Mouse (Mus musculus) limb, embryonic 10.5 days (tissue): ENCODE measurements around the gene Gm11127. TPM values are rescaled to one million over a fixed set of nuclear protein-coding genes. Genes with fewer than 3 reads are reported as not detected.
A peak's percentile ranks its signal among the peaks of the same experiment; 100 is the strongest.

ENCODE experiments used
- DNase-seq: peaks from one replicate; pipeline ENCODE4 v3.0.0-alpha.2; 2017; ENCODE audit warnings: low spot score
- H3K27ac ChIP-seq: fragments of 300-500 bp; sonication (generic); 2 replicates; pipeline ENCODE4 v1.5.1; 2016; ENCODE audit warnings: mild to moderate bottlenecking
- H3K27me3 ChIP-seq: fragments of 300-500 bp; sonication (generic); 2 replicates; pipeline ENCODE4 v1.6.1; 2016; ENCODE audit warnings: low read depth, mild to moderate bottlenecking; ENCODE audit not compliant: poor library complexity, severe bottlenecking
- H3K36me3 ChIP-seq: fragments of 300-500 bp; sonication (generic); 2 replicates; pipeline ENCODE4 v1.6.1; 2016; ENCODE audit warnings: mild to moderate bottlenecking, moderate library complexity
- H3K4me1 ChIP-seq: fragments of 300-500 bp; sonication (generic); 2 replicates; pipeline ENCODE4 v1.6.1; 2016
- H3K4me3 ChIP-seq: fragments of 300-500 bp; sonication (generic); 2 replicates; pipeline ENCODE4 v1.5.1; 2016; ENCODE audit warnings: mild to moderate bottlenecking, moderate library complexity
- H3K9me3 ChIP-seq: fragments of 300-500 bp; sonication (generic); replicated peaks from 2 replicates; pipeline ENCODE4 v1.6.1; 2016; ENCODE audit warnings: mild to moderate bottlenecking
- WGBS: fragments of 180-500 bp; shearing (Covaris S2); methylation state at CpG from one replicate; pipeline ENCODE4 v1.1.7; 2016; 5-methylcytosine and 5-hydroxymethylcytosine counted together
- polyA plus RNA-seq: library from polyadenylated mRNA; unstranded; fragments of >200 nt; fragmentation: Nextera tagmentation; extraction: Ambion mirVana; gene quantifications from 2 replicates; pipeline ENCODE4 v1.2.1, GENCODE M21; 2016

Gene Gm11127
- polyA plus RNA-seq, 1 experiment from 2014 or later: not detected

- Histone ChIP-seq H3K36me3 (no peaks in the 10 kb centered on the region), H3K4me1 (peaks cover 9% of the 10 kb centered on the region), H3K4me3 (no peak overlapping the region), H3K27ac (no peak overlapping the region), H3K9me3 (no peaks in the 10 kb centered on the region), H3K27me3 (peaks cover 28% of the 10 kb centered on the region)
- 87% methylated on average over 7 of the region's 7 CpGs for WGBS
- DNase-seq: no peak
Observed at GRCm38 (mm10) chr17:36028879-36029619, 29.1 kb downstream of the Gm11127 start.

- WGBS: 98% methylated on average over 4 of the region's 4 CpGs
- H3K27ac ChIP-seq: no peak overlapping the region
- DNase-seq: no peak
- H3K4me3 ChIP-seq: no peak overlapping the region
- H3K36me3 ChIP-seq: no peaks in the 10 kb centered on the region
- peaks cover 9% of the 10 kb centered on the region for H3K4me1 ChIP-seq
- peaks cover 26% of the 10 kb centered on the region for H3K27me3 ChIP-seq
- H3K9me3 ChIP-seq: no peaks in the 10 kb centered on the region
Observed at GRCm38 (mm10) chr17:36027663-36028062, 30.5 kb downstream of the Gm11127 start.

GRCm38 (mm10) chr17:36025901-36026300, 32.3 kb downstream of the Gm11127 start:
- Histone ChIP-seq H3K36me3 (no peaks in the 10 kb centered on the region), H3K4me1 (no peaks in the 10 kb centered on the region), H3K9me3 (no peaks in the 10 kb centered on the region), H3K27me3 (peaks cover 9% of the 10 kb centered on the region), H3K27ac (no peak overlapping the region), H3K4me3 (no peak overlapping the region)
- no peak for DNase-seq
- WGBS: 69% methylated on average over 4 of the region's 4 CpGs

- 78% methylated on average over 5 of the region's 5 CpGs for WGBS
- H3K9me3 ChIP-seq: no peaks in the 10 kb centered on the region
- no peaks in the 10 kb centered on the region for H3K36me3 ChIP-seq
- H3K27me3 ChIP-seq: 0 out of 2 replicates have a peak, but pooled peaks cover 2% of the 10 kb centered on the region
- H3K27ac ChIP-seq: no peak overlapping the region
- H3K4me1 ChIP-seq: peaks cover 4% of the 10 kb centered on the region
- no peak overlapping the region for H3K4me3 ChIP-seq
- no peak for DNase-seq
Observed at GRCm38 (mm10) chr17:36025197-36025596, 33.0 kb downstream of the Gm11127 start.

- DNase-seq: no peak
- 75% methylated on average over 9 of the region's 9 CpGs for WGBS
Observed at GRCm38 (mm10) chr17:36023710-36024654, 34.2 kb downstream of the Gm11127 start.

GRCm38 (mm10) chr17:36022922-36023321, 35.2 kb downstream of the Gm11127 start:
- 88% methylated on average over 6 of the region's 6 CpGs for WGBS
- no peaks in the 10 kb centered on the region for H3K27me3 ChIP-seq
- no peak for DNase-seq
- H3K4me3 ChIP-seq: no peak overlapping the region
- no peaks in the 10 kb centered on the region for H3K36me3 ChIP-seq
- H3K4me1 ChIP-seq: peaks cover 4% of the 10 kb centered on the region
- no peak overlapping the region for H3K27ac ChIP-seq
- H3K9me3 ChIP-seq: no peaks in the 10 kb centered on the region

More at GRCm38 (mm10) chr17:36023710-36024654, 34.2 kb downstream of the Gm11127 start:
- H3K27ac ChIP-seq: no peak overlapping the region
- no peaks in the 10 kb centered on the region for H3K9me3 ChIP-seq
- H3K36me3 ChIP-seq: no peaks in the 10 kb centered on the region
- peaks cover 4% of the 10 kb centered on the region for H3K4me1 ChIP-seq
- no peak overlapping the region for H3K4me3 ChIP-seq
- no peaks in the 10 kb centered on the region for H3K27me3 ChIP-seq

- Histone ChIP-seq H3K9me3 (no peaks in the 10 kb centered on the region), H3K27ac (no peak overlapping the region), H3K4me3 (no peak overlapping the region), H3K36me3 (no peaks in the 10 kb centered on the region), H3K4me1 (peaks cover 4% of the 10 kb centered on the region), H3K27me3 (no peaks in the 10 kb centered on the region)
- DNase-seq: no peak
- 94% methylated on average over 9 of the region's 9 CpGs for WGBS
Observed at GRCm38 (mm10) chr17:36022098-36022497, 36.1 kb downstream of the Gm11127 start.

- peaks cover 4% of the 10 kb centered on the region for H3K4me1 ChIP-seq
- H3K9me3 ChIP-seq: no peaks in the 10 kb centered on the region
- H3K27me3 ChIP-seq: no peaks in the 10 kb centered on the region
- no peak for DNase-seq
- H3K36me3 ChIP-seq: no peaks in the 10 kb centered on the region
- 92% methylated on average over 1 of the region's 1 CpGs for WGBS
- no peak overlapping the region for H3K4me3 ChIP-seq
- H3K27ac ChIP-seq: no peak overlapping the region
Observed at GRCm38 (mm10) chr17:36021309-36021708, 36.9 kb downstream of the Gm11127 start.

- Histone ChIP-seq H3K4me1 (peaks cover 4% of the 10 kb centered on the region), H3K36me3 (peaks cover 3% of the 10 kb centered on the region; the same call in 1 of the 2 replicates), H3K9me3 (no peaks in the 10 kb centered on the region), H3K27ac (no peak within 1 kb of the TSS), H3K27me3 (no peaks in the 10 kb centered on the region), H3K4me3 (no peak within 1 kb of the TSS; the same call in 1 of the 2 replicates)
- 41% methylated on average over 15 of the region's 15 CpGs for WGBS
- DNase-seq: peak; percentile 38
Observed at GRCm38 (mm10) chr17:36020191-36021073, 37.7 kb downstream of the Gm11127 start, which contains the start of gene H2-T24. Gene H2-T24, minus strand, starts transcription at chr17:36020560.

GRCm38 (mm10) chr17:36019519-36019918, 38.7 kb downstream of the Gm11127 start:
- Histone ChIP-seq H3K4me1 (peaks cover 4% of the 10 kb centered on the region), H3K27ac (no peak overlapping the region), H3K36me3 (peaks cover 12% of the 10 kb centered on the region), H3K9me3 (no peaks in the 10 kb centered on the region), H3K4me3 (no peak overlapping the region), H3K27me3 (no peaks in the 10 kb centered on the region)
- DNase-seq: no peak
- WGBS: 80% methylated on average over 3 of the region's 3 CpGs

- Histone ChIP-seq H3K4me3 (no peak overlapping the region), H3K27me3 (no peaks in the 10 kb centered on the region), H3K36me3 (peaks cover 17% of the 10 kb centered on the region), H3K4me1 (peaks cover 4% of the 10 kb centered on the region), H3K27ac (no peak overlapping the region), H3K9me3 (no peaks in the 10 kb centered on the region)
- WGBS: 76% methylated on average over 2 of the region's 2 CpGs
- DNase-seq: no peak
Observed at GRCm38 (mm10) chr17:36018979-36019378, 39.2 kb downstream of the Gm11127 start.

GRCm38 (mm10) chr17:36017046-36017445, 41.1 kb downstream of the Gm11127 start:
- H3K36me3 ChIP-seq: peaks cover 17% of the 10 kb centered on the region
- peaks cover 4% of the 10 kb centered on the region for H3K4me1 ChIP-seq
- H3K9me3 ChIP-seq: no peaks in the 10 kb centered on the region
- no peaks in the 10 kb centered on the region for H3K27me3 ChIP-seq
- DNase-seq: no peak
- 91% methylated on average over 5 of the region's 5 CpGs for WGBS
- no peak overlapping the region for H3K4me3 ChIP-seq
- H3K27ac ChIP-seq: no peak overlapping the region
